Mouse (Mus musculus) kidney, embryonic 16.5 days (tissue): ENCODE measurements around the gene Sit1. TPM values are rescaled to one million over a fixed set of nuclear protein-coding genes. Genes with fewer than 3 reads are reported as not detected.
A peak's percentile ranks its signal among the peaks of the same experiment; 100 is the strongest.

Experiments
- ATAC-seq: fragments of 200-750 bp; cut with Nextera tagmentation; 2 replicates; pipeline ENCODE4 v1.8.0; 2017; ENCODE audit warnings: moderate TSS enrichment; ENCODE audit not compliant: low FRiP score, low TSS enrichment
- H3K27ac ChIP-seq: fragments of 300-500 bp; sonication (generic); 2 replicates; pipeline ENCODE4 v1.5.1; 2014; ENCODE audit warnings: low read length
- H3K27me3 ChIP-seq: fragments of 300-500 bp; sonication (generic); 2 replicates; pipeline ENCODE4 v1.6.1; 2014; ENCODE audit warnings: low read length, control low read depth, mixed read lengths; ENCODE audit not compliant: insufficient read depth
- H3K36me3 ChIP-seq: fragments of 300-500 bp; sonication (generic); 2 replicates; pipeline ENCODE4 v1.6.1; 2014; ENCODE audit warnings: low read length, control low read depth, mixed read lengths; ENCODE audit not compliant: insufficient read depth
- H3K4me1 ChIP-seq: fragments of 300-500 bp; sonication (generic); 2 replicates; pipeline ENCODE4 v1.6.1; 2014; ENCODE audit warnings: low read length, control low read depth, mixed read lengths; ENCODE audit not compliant: insufficient read depth
- H3K4me2 ChIP-seq: fragments of 300-500 bp; sonication (generic); replicated peaks from 2 replicates; pipeline ENCODE4 v1.6.1; 2014; ENCODE audit warnings: low read depth, low read length
- H3K4me3 ChIP-seq: fragments of 300-500 bp; sonication (generic); 2 replicates; pipeline ENCODE4 v1.5.1; 2014; ENCODE audit warnings: mild to moderate bottlenecking, low read length
- H3K9ac ChIP-seq: fragments of 300-500 bp; sonication (generic); replicated peaks from 2 replicates; pipeline ENCODE4 v1.6.1; 2014; ENCODE audit warnings: low read length
- H3K9me3 ChIP-seq: fragments of 300-500 bp; sonication (generic); 2 replicates; pipeline ENCODE4 v1.6.1; 2016; ENCODE audit warnings: low read length, control low read depth
- WGBS: fragments of 180-500 bp; shearing (Covaris S2); extraction: QIAGEN DNeasy Blood & Tissue Kit; methylation state at CpG from one replicate; pipeline ENCODE4 v1.1.7; 2014; 5-methylcytosine and 5-hydroxymethylcytosine counted together
- polyA plus RNA-seq: library from polyadenylated mRNA; unstranded; fragments of >200 nt; fragmentation: Nextera tagmentation; extraction: Ambion mirVana; gene quantifications from 2 replicates; pipeline ENCODE4 v1.2.1, GENCODE M21; 2015

Gene Sit1
- polyA plus RNA-seq, 1 experiment from 2014 or later, result not detected

DNA sequence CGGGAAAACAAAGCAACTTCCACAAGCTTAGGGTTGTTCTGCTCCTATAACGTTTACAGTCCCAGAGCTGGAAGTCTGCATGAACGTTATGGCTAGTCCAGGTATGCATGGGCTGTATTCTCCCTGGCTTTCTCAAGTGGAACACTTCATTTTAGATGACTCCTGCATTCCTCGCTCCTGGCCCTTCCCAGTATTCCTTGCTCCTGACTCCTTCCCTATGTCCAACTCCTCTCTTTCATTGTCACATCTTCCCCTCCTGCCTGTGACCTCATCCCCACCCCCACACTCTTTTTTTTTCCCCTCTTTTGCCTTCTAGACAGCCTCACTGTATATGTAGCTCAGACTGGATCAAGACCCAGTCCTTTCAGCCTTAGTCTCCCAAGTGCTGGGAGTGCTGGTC lies 30.3 kb upstream of the Sit1 start:
- Histone ChIP-seq H3K4me2 (no peak overlapping the region), H3K9ac (no peak overlapping the region), H3K27me3 (no peaks in the 10 kb centered on the region), H3K36me3 (peaks cover 5% of the 10 kb centered on the region; the same call in 1 of the 2 replicates), H3K27ac (no peak overlapping the region), H3K4me3 (no peak overlapping the region), H3K4me1 (peaks cover 6% of the 10 kb centered on the region), H3K9me3 (no peaks in the 10 kb centered on the region)
- WGBS, result 65% methylated on average over 4 of the region's 4 CpGs
- no peak for ATAC-seq

DNA sequence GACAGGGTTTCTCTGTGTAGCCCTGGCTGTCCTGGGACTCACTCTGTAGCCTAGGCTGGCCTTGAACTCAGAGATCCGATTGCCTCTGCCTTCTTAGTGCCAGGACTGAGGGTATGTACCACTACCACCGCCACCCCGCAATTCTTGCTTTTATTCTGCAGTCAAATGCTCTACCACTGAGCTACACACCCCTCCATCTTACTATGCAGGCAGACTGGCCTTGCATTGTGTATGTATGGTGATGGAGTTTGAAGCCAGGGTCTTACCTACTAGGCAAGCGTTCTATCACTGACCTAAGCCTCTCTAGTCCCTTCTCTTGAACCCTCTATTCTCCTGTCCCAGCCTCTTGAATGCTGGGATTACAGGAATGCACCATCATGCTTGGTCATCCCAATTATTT lies 29.8 kb upstream of the Sit1 start:
- H3K27me3 ChIP-seq, result no peaks in the 10 kb centered on the region
- H3K36me3 ChIP-seq, result peaks cover 5% of the 10 kb centered on the region; the same call in 1 of the 2 replicates
- H3K9me3 ChIP-seq, result no peaks in the 10 kb centered on the region
- WGBS, result 91% methylated on average over 4 of the region's 4 CpGs
- no peak overlapping the region for H3K4me2 ChIP-seq
- no peak overlapping the region for H3K4me3 ChIP-seq
- ATAC-seq, result no peak
- H3K9ac ChIP-seq, result no peak overlapping the region
- peaks cover 8% of the 10 kb centered on the region; the same call in 1 of the 2 replicates for H3K4me1 ChIP-seq
- no peak overlapping the region for H3K27ac ChIP-seq

DNA sequence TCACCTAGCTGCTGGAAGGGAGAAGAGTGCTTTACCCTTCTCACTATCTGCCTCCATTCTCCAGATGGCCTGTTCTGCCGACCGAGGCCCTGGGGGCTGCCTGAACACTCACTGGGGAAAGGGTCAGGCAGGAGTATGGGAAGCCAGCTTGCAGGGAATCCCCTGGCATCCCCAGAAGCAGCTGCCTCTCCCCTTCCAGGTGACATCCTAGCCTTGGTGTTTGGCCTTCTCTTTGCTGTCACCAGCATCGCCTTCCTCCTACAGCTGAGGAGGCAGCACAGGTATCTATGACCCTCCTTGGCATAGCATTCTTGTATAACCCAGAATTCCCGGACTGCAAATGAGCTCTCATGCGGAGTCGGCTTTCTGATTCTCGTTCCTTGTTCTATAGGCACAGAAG lies 29.1 kb upstream of the Sit1 start:
- Histone ChIP-seq H3K4me1 (peaks cover 14% of the 10 kb centered on the region), H3K9ac (no peak overlapping the region), H3K36me3 (peaks cover 2% of the 10 kb centered on the region; the same call in 1 of the 2 replicates), H3K4me3 (no peak overlapping the region), H3K27me3 (no peaks in the 10 kb centered on the region), H3K9me3 (no peaks in the 10 kb centered on the region), H3K4me2 (no peak overlapping the region), H3K27ac (no peak overlapping the region)
- ATAC-seq, result no peak
- WGBS, result 46% methylated on average over 7 of the region's 7 CpGs

DNA sequence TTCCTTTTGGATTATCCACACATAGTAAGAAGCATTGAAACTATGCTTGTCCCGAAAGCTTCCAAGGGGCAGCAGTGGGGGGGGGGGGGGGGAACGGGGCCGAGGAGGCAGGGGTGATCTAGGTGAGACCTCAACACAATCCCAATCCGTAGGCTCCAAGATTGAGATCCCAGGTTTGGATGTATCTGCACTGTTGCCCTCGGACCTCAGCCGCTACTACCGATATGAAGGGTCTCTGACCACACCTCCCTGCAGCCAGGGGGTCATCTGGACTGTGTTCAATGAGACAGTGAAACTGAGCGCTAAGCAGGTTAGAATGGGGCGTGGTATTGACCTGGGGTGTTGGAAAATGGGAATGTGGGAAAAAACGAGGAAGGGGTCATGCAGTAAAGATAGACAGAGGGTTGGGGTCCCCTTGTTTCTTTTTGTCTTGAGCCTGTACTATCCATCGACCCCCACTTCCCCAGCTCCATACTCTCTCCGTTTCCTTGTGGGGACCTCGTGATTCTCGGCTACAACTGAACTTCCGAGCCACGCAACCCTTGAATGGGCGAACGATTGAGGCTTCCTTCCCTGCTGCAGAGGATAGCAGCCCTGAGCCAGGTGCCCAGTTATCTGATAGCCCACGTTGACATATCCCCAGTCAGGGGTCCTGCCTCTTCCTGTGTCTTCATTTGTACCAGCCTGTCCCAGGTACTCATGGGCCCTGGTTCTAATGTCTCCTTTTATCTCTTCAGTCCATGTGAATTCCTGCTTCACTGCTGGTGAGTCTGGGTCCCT lies 28.3 kb upstream of the Sit1 start:
- Histone ChIP-seq H3K27me3 (no peaks in the 10 kb centered on the region), H3K27ac (no peak overlapping the region), H3K4me1 (peaks cover 15% of the 10 kb centered on the region), H3K4me2 (no peak overlapping the region), H3K4me3 (no peak overlapping the region), H3K36me3 (peaks cover 2% of the 10 kb centered on the region; the same call in 1 of the 2 replicates), H3K9me3 (no peaks in the 10 kb centered on the region), H3K9ac (no peak overlapping the region)
- 78% methylated on average over 19 of the region's 19 CpGs for WGBS
- ATAC-seq, result no peak

DNA sequence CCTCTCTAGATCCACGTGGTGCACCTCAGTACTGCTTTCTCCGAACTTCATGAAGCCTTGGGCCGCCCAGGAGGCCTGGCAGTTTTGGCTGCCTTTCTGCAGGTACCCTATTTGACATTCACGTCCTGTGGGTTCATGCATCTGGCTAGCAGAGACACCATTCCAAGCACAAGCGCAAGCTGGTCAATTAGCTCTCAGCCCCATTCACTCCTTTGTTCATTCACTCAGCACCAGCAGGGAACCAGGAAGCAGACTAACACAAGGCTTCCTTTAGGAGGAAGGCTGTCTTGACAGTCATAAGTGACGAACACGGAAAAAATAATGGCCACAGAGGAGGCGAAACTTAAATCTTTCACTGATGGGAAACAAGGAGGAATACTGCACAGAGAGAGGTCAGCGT lies 25.6 kb upstream of the Sit1 start:
- Histone ChIP-seq H3K4me1 (peaks cover 15% of the 10 kb centered on the region), H3K36me3 (no peaks in the 10 kb centered on the region), H3K4me3 (peak overlapping the region; percentile 57), H3K9me3 (no peaks in the 10 kb centered on the region), H3K4me2 (peak overlapping the region; percentile 88), H3K9ac (peak overlapping the region; percentile 67), H3K27me3 (no peaks in the 10 kb centered on the region), H3K27ac (no peak overlapping the region)
- WGBS, result 40% methylated on average over 9 of the region's 9 CpGs
- ATAC-seq, result no peak

DNA sequence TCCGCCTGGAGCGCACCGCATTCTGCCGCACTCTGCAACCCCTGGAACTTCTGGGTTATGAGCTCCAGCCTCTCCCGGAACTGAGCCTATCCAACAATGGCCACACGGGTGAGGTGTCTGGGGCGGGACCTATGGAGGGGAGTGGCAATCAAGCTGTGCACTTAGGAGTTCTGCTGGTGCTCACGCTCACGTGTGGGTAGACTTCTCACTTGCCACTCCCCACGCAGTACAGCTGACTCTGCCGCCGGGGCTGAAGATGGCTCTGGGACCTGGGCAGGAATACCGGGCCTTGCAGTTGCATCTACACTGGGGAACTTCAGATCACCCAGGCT lies 25.1 kb upstream of the Sit1 start:
- H3K9me3 ChIP-seq, result no peaks in the 10 kb centered on the region
- ATAC-seq, result peak; percentile 74
- 0 out of 2 replicates have a peak overlapping the region, but pooled peaks have one; percentile 8 for H3K27ac ChIP-seq
- WGBS, result 6% methylated on average over 13 of the region's 13 CpGs
- H3K27me3 ChIP-seq, result no peaks in the 10 kb centered on the region
- peaks cover 15% of the 10 kb centered on the region for H3K4me1 ChIP-seq
- H3K4me2 ChIP-seq, result peak overlapping the region; percentile 88
- peak overlapping the region; percentile 57 for H3K4me3 ChIP-seq
- H3K9ac ChIP-seq, result peak overlapping the region; percentile 67
- no peaks in the 10 kb centered on the region for H3K36me3 ChIP-seq

DNA sequence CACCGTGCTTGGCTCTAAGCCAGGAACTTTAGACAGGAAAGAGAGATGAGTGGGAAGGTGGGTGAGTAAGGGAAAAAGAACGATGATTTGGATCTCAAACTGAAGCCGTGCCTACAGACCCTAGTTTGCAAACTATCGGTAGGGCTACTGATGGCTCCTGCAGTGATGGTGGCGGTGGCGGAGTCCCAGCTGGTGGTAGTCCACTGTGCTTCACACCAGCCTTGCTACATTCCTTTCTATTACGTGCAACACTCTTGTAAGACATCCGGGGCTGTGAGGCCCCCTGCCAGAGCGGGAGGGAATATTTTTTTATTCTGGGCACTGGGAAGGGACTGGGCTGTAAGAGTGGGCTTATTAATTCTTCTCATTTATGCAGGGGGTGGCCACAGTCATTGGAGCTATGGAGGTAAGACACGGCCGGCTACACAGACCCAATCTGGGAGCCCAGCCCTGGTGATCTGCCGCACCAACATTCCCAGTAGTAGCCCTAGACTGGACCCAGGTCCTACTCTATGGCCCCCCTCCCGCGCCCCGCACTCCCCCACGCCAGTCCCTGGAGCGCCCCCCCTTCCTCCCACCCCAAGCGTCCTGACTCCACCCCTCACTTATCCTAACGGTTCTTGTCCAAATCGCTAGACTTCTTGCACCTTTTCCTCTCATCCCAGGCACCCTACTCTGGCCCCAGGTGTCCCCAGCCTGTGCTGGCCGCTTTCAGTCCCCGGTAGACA lies 24.6 kb upstream of the Sit1 start:
- Histone ChIP-seq H3K27ac (0 out of 2 replicates have a peak overlapping the region, but pooled peaks have one; percentile 8), H3K36me3 (no peaks in the 10 kb centered on the region), H3K9ac (peak overlapping the region; percentile 67), H3K9me3 (no peaks in the 10 kb centered on the region), H3K4me3 (peak overlapping the region; percentile 57), H3K27me3 (no peaks in the 10 kb centered on the region), H3K4me1 (peaks cover 15% of the 10 kb centered on the region), H3K4me2 (peak overlapping the region; percentile 88)
- peak; percentile 36 for ATAC-seq
- 8% methylated on average over 22 of the region's 22 CpGs for WGBS

DNA sequence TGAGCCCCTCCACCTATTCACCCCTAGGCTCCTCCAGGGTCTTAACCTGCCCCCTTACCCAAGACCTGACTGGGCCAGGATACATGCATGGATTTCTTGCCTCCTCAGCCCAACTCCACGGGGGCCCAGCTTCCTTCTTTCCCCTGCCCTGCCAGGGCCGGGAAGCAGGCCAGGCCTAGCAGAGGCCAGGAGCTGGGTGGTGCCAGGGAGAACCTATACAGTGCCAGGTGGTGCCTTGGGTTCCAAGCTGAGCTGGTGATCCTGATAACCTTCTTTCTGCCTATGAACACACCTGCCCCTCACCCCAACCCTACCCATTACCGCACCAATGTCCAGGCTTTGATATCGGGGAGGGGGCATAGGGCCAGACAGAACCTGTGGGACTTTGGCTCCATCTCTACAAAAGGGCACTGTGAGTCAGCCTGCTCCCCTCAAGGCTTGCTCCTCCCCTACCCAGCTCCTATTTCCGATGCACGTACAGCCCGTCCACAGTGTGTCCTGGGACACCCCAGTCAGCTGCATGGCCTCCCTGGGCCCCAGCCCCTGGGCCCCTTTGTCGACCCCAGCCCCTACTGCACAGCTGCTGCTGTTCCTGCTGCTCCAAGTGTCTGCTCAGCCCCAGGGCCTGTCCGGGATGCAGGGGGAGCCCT lies 23.1 kb upstream of the Sit1 start, which contains the start of gene Car9:
TSS of gene Car9 (plus strand) at position 431 of the 650 bp plus-strand sequence.
- Histone ChIP-seq H3K4me2 (peak within 1 kb of the TSS; percentile 88), H3K9ac (peak within 1 kb of the TSS; percentile 67; the same call in 1 of the 2 replicates), H3K36me3 (no peaks in the 10 kb centered on the region), H3K27me3 (no peaks in the 10 kb centered on the region), H3K4me1 (peaks cover 15% of the 10 kb centered on the region), H3K4me3 (peak within 1 kb of the TSS; percentile 57), H3K27ac (no peak within 1 kb of the TSS), H3K9me3 (no peaks in the 10 kb centered on the region)
- no peak for ATAC-seq
- WGBS, result 52% methylated on average over 9 of the region's 9 CpGs

DNA sequence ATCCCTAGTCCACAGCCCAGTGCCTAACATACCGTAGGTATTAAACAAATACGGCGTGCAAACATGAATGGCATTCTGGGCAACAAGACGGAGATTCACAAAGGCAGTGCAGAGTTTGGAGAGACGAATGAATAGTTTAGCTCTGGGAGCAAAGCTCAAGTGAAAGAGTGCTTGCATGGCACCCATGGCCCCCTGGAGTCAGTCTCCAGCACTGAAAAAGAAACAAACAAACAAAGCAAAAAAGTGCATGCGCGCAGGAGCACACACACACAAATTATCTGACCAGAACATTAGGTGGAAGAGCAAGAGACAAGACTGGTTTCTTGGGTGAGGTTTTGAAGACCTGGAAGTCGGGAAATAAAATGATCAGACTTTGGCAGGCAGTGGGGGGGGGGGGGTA lies 22.5 kb upstream of the Sit1 start:
- H3K4me2 ChIP-seq, result no peak overlapping the region
- H3K9ac ChIP-seq, result no peak overlapping the region
- no peaks in the 10 kb centered on the region for H3K9me3 ChIP-seq
- WGBS, result 85% methylated on average over 8 of the region's 8 CpGs
- no peaks in the 10 kb centered on the region for H3K27me3 ChIP-seq
- peaks cover 15% of the 10 kb centered on the region for H3K4me1 ChIP-seq
- H3K27ac ChIP-seq, result no peak overlapping the region
- H3K4me3 ChIP-seq, result no peak overlapping the region
- ATAC-seq, result no peak
- H3K36me3 ChIP-seq, result no peaks in the 10 kb centered on the region
